Mouse (Mus musculus): ENCODE measurements around the gene Gal3st2. TPM values are rescaled to one million over a fixed set of nuclear protein-coding genes. Genes with fewer than 3 reads are reported as not detected.
A peak's percentile ranks its signal among the peaks of the same experiment; 100 is the strongest.
"Not testable (repeated sequence)": the region's sequence is repeated elsewhere in the genome, so short reads cannot be mapped to it uniquely, and the experiment has no call there.

The Gal3st2 gene
- polyA plus RNA-seq, 1 experiment from 2014 or later = not detected

- H3K4me3 ChIP-seq; H3K36me3 ChIP-seq (ENCODE audit: poor library complexity, severe bottlenecking); H3K27ac ChIP-seq; ATAC-seq; H3K4me2 ChIP-seq; H3K9ac ChIP-seq; H3K27me3 ChIP-seq; H3K9me3 ChIP-seq (replicated peaks); H3K4me1 ChIP-seq: not testable (repeated sequence)
- 47% methylated on average over 1 of the region's 1 CpGs for WGBS
These were observed 29.8 kb downstream of the Gal3st2 start for GRCm38 (mm10) chr1:93890936-93891335.

DNA sequence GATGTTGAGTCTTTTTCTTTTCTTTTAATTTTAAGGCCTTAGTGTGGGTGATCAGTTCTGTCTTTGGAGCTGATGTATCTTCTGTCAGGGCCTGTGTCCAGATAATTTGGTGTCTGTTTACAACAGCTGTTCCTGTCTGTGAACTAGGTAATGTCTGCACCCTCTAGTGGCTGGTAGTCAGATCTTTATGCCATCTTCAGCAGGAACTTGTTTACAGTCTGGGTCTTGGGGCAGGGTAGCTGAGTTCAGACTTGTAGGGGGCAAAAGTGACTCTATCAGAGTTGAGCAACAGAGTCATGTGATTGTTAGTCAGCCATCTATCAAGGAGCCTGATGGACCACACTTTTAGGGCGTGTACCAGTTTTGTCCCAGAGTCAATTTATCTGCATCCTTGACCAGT lies 36.3 kb downstream of the Gal3st2 start:
- ATAC-seq; H3K9ac ChIP-seq; H3K4me2 ChIP-seq; H3K27ac ChIP-seq; H3K36me3 ChIP-seq (ENCODE audit: poor library complexity, severe bottlenecking); H3K4me1 ChIP-seq; H3K9me3 ChIP-seq (replicated peaks); H3K4me3 ChIP-seq; H3K27me3 ChIP-seq: not testable (repeated sequence)
- no CpG with 5 or more reads among the region's 1 CpGs for WGBS

- H3K9me3 ChIP-seq (replicated peaks); H3K4me2 ChIP-seq; H3K9ac ChIP-seq; H3K27ac ChIP-seq; H3K4me3 ChIP-seq; H3K27me3 ChIP-seq; H3K4me1 ChIP-seq; H3K36me3 ChIP-seq (ENCODE audit: poor library complexity, severe bottlenecking); ATAC-seq: not testable (repeated sequence)
- 82% methylated on average over 5 of the region's 5 CpGs for WGBS
These were observed 40.2 kb downstream of the Gal3st2 start for GRCm38 (mm10) chr1:93901291-93901690.

DNA sequence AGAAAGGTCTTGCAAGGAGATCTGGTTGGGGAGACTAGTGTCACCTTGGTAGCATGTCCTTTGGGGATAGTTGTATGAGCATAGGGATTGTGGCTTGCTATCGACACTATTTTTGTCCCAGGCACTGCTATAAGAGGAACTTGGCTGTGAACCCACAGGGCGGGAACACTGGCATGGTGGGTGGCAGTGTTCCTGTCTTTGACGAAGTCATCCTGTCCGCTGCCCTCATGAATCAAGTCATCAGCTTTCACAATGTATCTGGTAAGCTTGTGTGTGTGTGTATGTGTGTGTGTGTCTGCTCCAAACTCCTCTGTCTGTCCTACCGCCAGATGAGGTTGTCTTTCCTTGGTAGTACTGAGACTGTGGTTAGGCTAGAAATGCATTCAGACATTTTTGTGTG lies 45.6 kb downstream of the Gal3st2 start:
- H3K27me3 ChIP-seq; H3K4me1 ChIP-seq; H3K36me3 ChIP-seq (ENCODE audit: poor library complexity, severe bottlenecking); H3K9me3 ChIP-seq (replicated peaks); H3K4me3 ChIP-seq; H3K27ac ChIP-seq; H3K4me2 ChIP-seq; H3K9ac ChIP-seq; ATAC-seq: not testable (repeated sequence)
- WGBS = 90% methylated on average over 2 of the region's 5 CpGs

GRCm38 (mm10) chr1:93908977-93909586 lies 48.0 kb downstream of the Gal3st2 start:
- H3K9ac ChIP-seq; H3K27ac ChIP-seq; H3K4me1 ChIP-seq; H3K36me3 ChIP-seq (ENCODE audit: poor library complexity, severe bottlenecking); H3K27me3 ChIP-seq; H3K4me2 ChIP-seq; H3K9me3 ChIP-seq (replicated peaks); H3K4me3 ChIP-seq: not testable (repeated sequence)
- 0 out of 2 replicates have a peak, but pooled peaks have one; percentile 36 for ATAC-seq
- WGBS = no CpG with 5 or more reads among the region's 11 CpGs

DNA sequence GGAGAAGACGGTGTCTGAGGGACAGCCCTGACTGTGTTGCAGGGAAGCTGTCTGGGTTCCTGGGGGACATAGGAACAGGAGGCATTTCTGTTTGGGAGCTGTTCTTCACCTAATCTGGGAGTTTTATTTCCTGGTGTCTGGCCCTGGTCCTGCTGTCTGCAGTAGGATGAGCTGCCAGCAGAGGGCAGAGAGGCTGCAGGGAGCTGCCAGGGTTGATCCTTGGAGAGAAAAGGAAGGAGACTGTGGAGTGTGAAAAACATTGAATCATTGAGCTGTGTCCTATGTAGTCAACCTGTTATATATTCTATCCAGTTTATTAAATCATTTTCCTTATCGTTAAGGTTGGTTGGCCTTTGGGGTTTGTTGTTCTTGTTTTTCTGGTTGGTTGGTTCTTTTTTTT lies 50.8 kb downstream of the Gal3st2 start:
- no CpG with 5 or more reads among the region's 2 CpGs for WGBS
- not testable (repeated sequence) for H3K9me3 ChIP-seq (replicated peaks); H3K27me3 ChIP-seq; H3K36me3 ChIP-seq (ENCODE audit: poor library complexity, severe bottlenecking); H3K4me3 ChIP-seq; H3K4me2 ChIP-seq; H3K4me1 ChIP-seq; H3K9ac ChIP-seq; H3K27ac ChIP-seq
- 0 out of 2 replicates have a peak, but pooled peaks have one; percentile 68 for ATAC-seq

GRCm38 (mm10) chr1:93917160-93917559 lies 56.1 kb downstream of the Gal3st2 start:
- 88% methylated on average over 3 of the region's 3 CpGs for WGBS

GRCm38 (mm10) chr1:93918011-93918410 lies 56.9 kb downstream of the Gal3st2 start, which contains the start of gene Gal3st2b:
Gene Gal3st2b (plus strand): TSS chr1:93918311.
- not testable (repeated sequence) for H3K27ac ChIP-seq; H3K4me2 ChIP-seq; H3K4me1 ChIP-seq; H3K36me3 ChIP-seq (ENCODE audit: poor library complexity, severe bottlenecking); H3K27me3 ChIP-seq; H3K9ac ChIP-seq; H3K4me3 ChIP-seq; ATAC-seq; H3K9me3 ChIP-seq (replicated peaks)
- 88% methylated on average over 2 of the region's 2 CpGs for WGBS

More at GRCm38 (mm10) chr1:93917160-93917559, 56.1 kb downstream of the Gal3st2 start:
- not testable (repeated sequence) for H3K4me1 ChIP-seq; H3K4me2 ChIP-seq; H3K27ac ChIP-seq; H3K27me3 ChIP-seq; H3K9me3 ChIP-seq (replicated peaks); H3K36me3 ChIP-seq (ENCODE audit: poor library complexity, severe bottlenecking); ATAC-seq; H3K9ac ChIP-seq; H3K4me3 ChIP-seq

- not testable (repeated sequence) for H3K4me1 ChIP-seq; H3K4me2 ChIP-seq; ATAC-seq; H3K27me3 ChIP-seq; H3K9ac ChIP-seq; H3K9me3 ChIP-seq (replicated peaks); H3K36me3 ChIP-seq (ENCODE audit: poor library complexity, severe bottlenecking); H3K27ac ChIP-seq; H3K4me3 ChIP-seq
- 63% methylated on average over 1 of the region's 1 CpGs for WGBS
These were observed 57.7 kb downstream of the Gal3st2 start for GRCm38 (mm10) chr1:93918775-93919174.

- not testable (repeated sequence) for H3K9ac ChIP-seq; H3K4me1 ChIP-seq; H3K4me3 ChIP-seq; H3K4me2 ChIP-seq; ATAC-seq; H3K27ac ChIP-seq; H3K36me3 ChIP-seq (ENCODE audit: poor library complexity, severe bottlenecking); H3K9me3 ChIP-seq (replicated peaks); H3K27me3 ChIP-seq
- WGBS = 79% methylated on average over 3 of the region's 3 CpGs
These were observed 58.2 kb downstream of the Gal3st2 start for GRCm38 (mm10) chr1:93919321-93919720.

DNA sequence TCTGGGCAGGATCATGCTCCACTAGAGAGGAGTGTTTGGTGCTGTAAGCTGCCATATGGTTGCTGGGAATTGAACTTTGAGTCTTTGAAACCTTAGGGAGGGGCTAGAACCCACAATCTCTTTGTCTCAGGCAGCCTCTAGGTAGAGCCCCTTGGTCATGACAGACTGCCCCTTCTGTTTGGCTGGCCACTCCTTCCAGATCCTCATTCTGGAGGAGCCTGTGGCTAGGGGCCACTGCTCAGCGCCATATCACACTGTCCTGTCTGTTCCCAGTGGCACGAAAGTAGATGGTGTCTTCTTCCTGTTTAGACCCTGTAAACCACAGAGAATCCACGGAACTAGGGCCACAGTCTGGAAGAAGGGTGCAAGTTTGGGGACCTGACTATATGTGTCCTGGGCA lies 61.5 kb downstream of the Gal3st2 start:
- not testable (repeated sequence) for H3K36me3 ChIP-seq (ENCODE audit: poor library complexity, severe bottlenecking); H3K4me2 ChIP-seq; H3K4me3 ChIP-seq; H3K9ac ChIP-seq; H3K4me1 ChIP-seq; H3K27me3 ChIP-seq; H3K27ac ChIP-seq; ATAC-seq; H3K9me3 ChIP-seq (replicated peaks)
- WGBS = 94% methylated on average over 3 of the region's 3 CpGs

DNA sequence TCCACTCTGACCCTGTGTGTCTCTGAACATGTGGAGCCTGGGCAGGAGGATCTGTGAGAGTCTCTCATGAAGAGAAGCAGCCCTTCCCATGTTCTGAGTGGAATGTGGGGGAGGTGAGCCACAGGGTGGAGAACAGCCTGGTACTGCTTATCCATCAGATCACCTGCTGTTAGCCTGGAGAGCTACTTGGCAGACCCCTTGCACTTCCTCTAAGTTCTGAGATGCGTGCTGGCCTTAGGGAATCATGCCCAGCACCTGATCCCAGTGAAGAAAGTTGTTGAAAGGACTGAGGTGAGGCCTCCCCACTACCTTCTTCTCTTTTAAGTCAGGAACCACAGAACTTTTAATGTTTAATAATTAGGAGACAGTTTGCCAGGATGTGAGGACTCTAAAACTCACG lies 62.0 kb downstream of the Gal3st2 start:
- H3K27ac ChIP-seq; H3K27me3 ChIP-seq; ATAC-seq; H3K4me1 ChIP-seq; H3K9ac ChIP-seq; H3K4me2 ChIP-seq; H3K9me3 ChIP-seq (replicated peaks); H3K4me3 ChIP-seq; H3K36me3 ChIP-seq (ENCODE audit: poor library complexity, severe bottlenecking): not testable (repeated sequence)
- WGBS = 63% methylated on average over 2 of the region's 2 CpGs

Measured in forebrain, embryonic 13.5 days (tissue).